Mouse (Mus musculus) forebrain, embryonic 15.5 days (tissue): ENCODE data around the gene Fkbp14. TPM values are rescaled to one million over a fixed set of nuclear protein-coding genes. Genes with fewer than 3 reads are reported as not detected.
A peak's percentile ranks its signal among the peaks of the same experiment; 100 is the strongest.

ENCODE experiments used
- ATAC-seq: fragments of 200-750 bp; cut with Nextera tagmentation; replicated peaks from 2 replicates; pipeline ENCODE4 v1.8.0; 2017; ENCODE audit warnings: mild to moderate bottlenecking, moderate TSS enrichment, moderate library complexity
- H3K27ac ChIP-seq: fragments of 300-500 bp; sonication (generic); replicated peaks from 2 replicates; pipeline ENCODE4 v1.5.1; 2015; ENCODE audit warnings: mild to moderate bottlenecking, inconsistent platforms
- H3K27me3 ChIP-seq: fragments of 300-500 bp; sonication (generic); 2 replicates; pipeline ENCODE4 v1.6.1; 2015; ENCODE audit warnings: inconsistent platforms
- H3K36me3 ChIP-seq: fragments of 300-500 bp; sonication (generic); 2 replicates; pipeline ENCODE4 v1.6.1; 2015; ENCODE audit warnings: mild to moderate bottlenecking, inconsistent platforms
- H3K4me1 ChIP-seq: fragments of 300-500 bp; sonication (generic); 2 replicates; pipeline ENCODE4 v1.6.1; 2015; ENCODE audit warnings: inconsistent platforms
- H3K4me2 ChIP-seq: fragments of 300-500 bp; sonication (generic); replicated peaks from 2 replicates; pipeline ENCODE4 v1.6.1; 2015; ENCODE audit warnings: mild to moderate bottlenecking, inconsistent platforms
- H3K4me3 ChIP-seq: fragments of 300-500 bp; sonication (generic); 2 replicates; pipeline ENCODE4 v1.5.1; 2015; ENCODE audit warnings: mild to moderate bottlenecking, inconsistent platforms
- H3K9ac ChIP-seq: fragments of 300-500 bp; sonication (generic); replicated peaks from 2 replicates; pipeline ENCODE4 v1.6.1; 2015; ENCODE audit warnings: mild to moderate bottlenecking, inconsistent platforms
- H3K9me3 ChIP-seq: fragments of 300-500 bp; sonication (generic); 2 replicates; pipeline ENCODE4 v1.6.1; 2016; ENCODE audit warnings: inconsistent platforms
- WGBS: fragments of 180-500 bp; shearing (Covaris S2); methylation state at CpG from one replicate; pipeline ENCODE4 v1.1.7; 2015; ENCODE audit warnings: mixed read lengths; 5-methylcytosine and 5-hydroxymethylcytosine counted together
- polyA plus RNA-seq: library from polyadenylated mRNA; unstranded; fragments of >200 nt; fragmentation: Nextera tagmentation; extraction: Ambion mirVana; gene quantifications from 2 replicates; pipeline ENCODE4 v1.2.1, GENCODE M21; 2015

The Fkbp14 gene
- 6.6 and 7.4 TPM in 2 replicates for polyA plus RNA-seq

GRCm38 (mm10) chr6:54597208-54597607, at the start of gene Fkbp14:
Fkbp14 (minus strand) TSS chr6:54597308.
- Histone ChIP-seq H3K36me3 (no peaks in the 10 kb centered on the region), H3K4me3 (peak within 1 kb of the TSS; percentile 93), H3K4me2 (peak within 1 kb of the TSS; percentile 68), H3K27ac (no peak within 1 kb of the TSS), H3K9me3 (no peaks in the 10 kb centered on the region), H3K9ac (no peak within 1 kb of the TSS), H3K27me3 (no peaks in the 10 kb centered on the region), H3K4me1 (peaks cover 38% of the 10 kb centered on the region)
- ATAC-seq: no peak
- WGBS: 58% methylated on average over 4 of the region's 4 CpGs

DNA sequence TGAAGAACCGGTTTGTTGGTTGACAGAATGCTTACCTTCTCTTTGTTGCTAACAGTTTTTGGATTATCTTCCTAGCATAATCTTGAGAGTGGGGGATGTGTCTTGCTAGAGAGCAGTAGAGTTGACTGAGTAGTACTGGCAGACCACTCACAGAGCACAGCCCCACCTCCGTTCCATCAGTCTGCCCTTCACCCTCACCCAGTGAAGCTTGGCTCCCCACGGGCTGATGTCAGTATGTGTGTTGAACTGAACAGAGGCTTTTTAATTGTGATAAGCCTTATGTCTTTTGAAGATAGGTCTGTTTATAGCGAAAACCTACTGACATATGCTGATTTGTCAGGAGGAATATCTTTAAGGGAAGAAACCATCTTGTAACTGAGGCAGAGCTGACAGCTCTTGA, 46.1 kb upstream of the Fkbp14 start:
- H3K9ac ChIP-seq: no peak overlapping the region
- H3K4me1 ChIP-seq: no peaks in the 10 kb centered on the region
- no peaks in the 10 kb centered on the region for H3K9me3 ChIP-seq
- no peak overlapping the region for H3K27ac ChIP-seq
- no peak overlapping the region for H3K4me3 ChIP-seq
- H3K36me3 ChIP-seq: peaks cover 11% of the 10 kb centered on the region
- 78% methylated on average over 4 of the region's 4 CpGs for WGBS
- no peaks in the 10 kb centered on the region for H3K27me3 ChIP-seq
- H3K4me2 ChIP-seq: no peak overlapping the region
- ATAC-seq: no peak

DNA sequence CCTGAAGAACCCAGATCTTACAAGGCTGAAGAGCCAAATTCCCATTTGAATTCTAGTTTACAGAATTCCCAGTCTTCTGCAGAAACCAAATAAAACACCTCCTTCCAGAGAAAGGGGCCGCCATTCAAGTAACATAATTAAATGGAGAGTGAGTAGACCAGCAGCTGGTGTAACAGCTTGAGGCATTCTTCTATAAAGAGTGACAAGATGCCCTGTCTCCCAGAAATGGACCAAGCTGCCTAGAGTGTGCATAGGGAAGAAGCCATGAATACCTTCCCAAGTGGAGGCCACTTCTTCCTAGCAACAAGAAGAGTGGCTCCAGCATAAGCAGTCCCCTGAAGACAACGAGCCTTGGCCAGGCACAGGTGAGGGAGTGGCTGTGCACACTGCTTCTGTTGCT, 44.8 kb upstream of the Fkbp14 start:
- ATAC-seq: 0 out of 2 replicates have a peak, but pooled peaks have one; percentile 57
- 57% methylated on average over 2 of the region's 2 CpGs for WGBS
- Histone ChIP-seq H3K36me3 (peaks cover 16% of the 10 kb centered on the region), H3K27ac (no peak overlapping the region), H3K9me3 (no peaks in the 10 kb centered on the region), H3K4me2 (no peak overlapping the region), H3K4me1 (no peaks in the 10 kb centered on the region), H3K9ac (no peak overlapping the region), H3K4me3 (no peak overlapping the region), H3K27me3 (no peaks in the 10 kb centered on the region)

DNA sequence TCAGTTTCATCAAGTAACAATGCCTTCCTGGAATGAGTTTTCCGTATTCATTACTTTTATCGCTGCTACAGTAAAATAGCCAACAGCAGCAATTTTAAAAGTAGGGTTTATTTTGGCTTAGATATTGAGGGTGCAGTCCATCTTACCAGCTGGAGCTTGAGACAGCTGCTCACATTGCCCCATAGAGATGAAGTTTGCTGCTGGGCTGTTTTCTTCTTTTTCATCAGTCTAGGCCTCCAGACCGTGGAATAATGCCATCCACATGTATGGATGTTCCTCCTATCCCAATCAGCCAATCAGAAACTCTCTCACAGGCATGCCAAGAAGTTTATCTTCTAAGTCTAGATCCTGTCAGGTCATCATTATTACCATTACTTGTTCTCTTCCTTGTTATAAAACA, 42.8 kb upstream of the Fkbp14 start:
- Histone ChIP-seq H3K9ac (no peak overlapping the region), H3K9me3 (no peaks in the 10 kb centered on the region), H3K4me1 (no peaks in the 10 kb centered on the region), H3K4me2 (no peak overlapping the region), H3K27ac (no peak overlapping the region), H3K27me3 (no peaks in the 10 kb centered on the region), H3K36me3 (peaks cover 19% of the 10 kb centered on the region), H3K4me3 (no peak overlapping the region)
- ATAC-seq: no peak
- WGBS: 91% methylated on average over 3 of the region's 3 CpGs

GRCm38 (mm10) chr6:54631462-54631861, 34.4 kb upstream of the Fkbp14 start:
- WGBS: 50% methylated on average over 3 of the region's 3 CpGs
- no peaks in the 10 kb centered on the region for H3K9me3 ChIP-seq

DNA sequence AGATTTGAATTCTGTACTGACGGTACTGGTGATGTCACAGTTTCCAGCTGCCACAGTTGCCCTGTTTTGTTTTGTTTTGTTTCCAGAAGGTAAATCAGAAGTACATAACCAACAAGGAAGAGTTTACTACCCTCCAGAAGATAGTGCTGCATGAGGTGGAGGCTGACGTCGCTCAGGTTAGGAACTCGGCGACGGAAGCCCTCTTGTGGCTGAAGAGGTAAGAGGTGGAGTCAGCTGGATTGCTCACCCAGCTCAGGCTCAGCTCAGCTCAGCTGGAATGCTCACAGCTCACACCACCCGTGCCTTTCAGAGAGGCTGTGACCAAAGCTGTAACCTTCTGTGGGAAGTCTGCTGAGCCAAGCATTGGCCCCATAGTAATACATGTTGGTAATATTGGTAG, 32.6 kb upstream of the Fkbp14 start:
- Histone ChIP-seq H3K36me3 (peaks cover 23% of the 10 kb centered on the region), H3K27me3 (no peaks in the 10 kb centered on the region), H3K4me2 (no peak overlapping the region), H3K4me1 (no peaks in the 10 kb centered on the region), H3K27ac (no peak overlapping the region), H3K9me3 (no peaks in the 10 kb centered on the region), H3K9ac (no peak overlapping the region), H3K4me3 (no peak overlapping the region)
- ATAC-seq: no peak
- 39% methylated on average over 7 of the region's 7 CpGs for WGBS

More at GRCm38 (mm10) chr6:54631462-54631861, 34.4 kb upstream of the Fkbp14 start:
- Histone ChIP-seq H3K9ac (no peak overlapping the region), H3K27ac (no peak overlapping the region), H3K4me3 (no peak overlapping the region), H3K36me3 (peaks cover 15% of the 10 kb centered on the region), H3K4me2 (no peak overlapping the region), H3K27me3 (no peaks in the 10 kb centered on the region), H3K4me1 (no peaks in the 10 kb centered on the region)
- ATAC-seq: no peak

DNA sequence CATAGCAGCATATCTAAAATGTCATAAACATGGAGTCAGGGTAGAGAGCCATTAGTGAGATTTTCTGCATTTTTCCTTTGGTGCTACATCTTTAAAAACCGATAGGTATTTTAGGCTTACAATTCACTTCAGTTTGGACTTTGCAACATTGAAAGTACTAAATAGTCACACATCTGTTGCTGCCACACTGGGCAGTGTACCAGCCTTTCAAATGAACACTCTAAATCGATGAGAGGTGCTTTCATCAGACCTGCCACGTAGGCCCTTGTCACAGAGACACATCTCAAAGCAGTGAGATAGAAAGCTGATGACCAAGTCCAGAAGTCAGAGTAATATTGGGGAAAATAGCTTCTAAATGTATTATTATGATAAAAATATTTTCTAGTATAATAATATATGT, 31.3 kb upstream of the Fkbp14 start:
- Histone ChIP-seq H3K9me3 (no peaks in the 10 kb centered on the region), H3K27me3 (no peaks in the 10 kb centered on the region), H3K4me3 (no peak overlapping the region), H3K4me2 (no peak overlapping the region), H3K4me1 (no peaks in the 10 kb centered on the region), H3K27ac (no peak overlapping the region), H3K36me3 (peaks cover 28% of the 10 kb centered on the region), H3K9ac (no peak overlapping the region)
- WGBS: 88% methylated on average over 3 of the region's 3 CpGs
- ATAC-seq: no peak

GRCm38 (mm10) chr6:54620357-54620756, 23.2 kb upstream of the Fkbp14 start:
- Histone ChIP-seq H3K9ac (no peak overlapping the region), H3K27ac (no peak overlapping the region), H3K4me3 (no peak overlapping the region), H3K4me2 (no peak overlapping the region), H3K36me3 (peaks cover 33% of the 10 kb centered on the region; the same call in 1 of the 2 replicates), H3K27me3 (no peaks in the 10 kb centered on the region), H3K9me3 (no peaks in the 10 kb centered on the region), H3K4me1 (no peaks in the 10 kb centered on the region)
- WGBS: 91% methylated on average over 4 of the region's 4 CpGs
- no peak for ATAC-seq

GRCm38 (mm10) chr6:54619530-54619929, 22.4 kb upstream of the Fkbp14 start:
- H3K27me3 ChIP-seq: no peaks in the 10 kb centered on the region
- no peak overlapping the region for H3K27ac ChIP-seq
- H3K9ac ChIP-seq: no peak overlapping the region
- ATAC-seq: no peak
- WGBS: 94% methylated on average over 7 of the region's 7 CpGs
- no peak overlapping the region for H3K4me2 ChIP-seq
- no peaks in the 10 kb centered on the region for H3K9me3 ChIP-seq
- peaks cover 28% of the 10 kb centered on the region; the same call in 1 of the 2 replicates for H3K36me3 ChIP-seq
- no peaks in the 10 kb centered on the region for H3K4me1 ChIP-seq
- no peak overlapping the region for H3K4me3 ChIP-seq

DNA sequence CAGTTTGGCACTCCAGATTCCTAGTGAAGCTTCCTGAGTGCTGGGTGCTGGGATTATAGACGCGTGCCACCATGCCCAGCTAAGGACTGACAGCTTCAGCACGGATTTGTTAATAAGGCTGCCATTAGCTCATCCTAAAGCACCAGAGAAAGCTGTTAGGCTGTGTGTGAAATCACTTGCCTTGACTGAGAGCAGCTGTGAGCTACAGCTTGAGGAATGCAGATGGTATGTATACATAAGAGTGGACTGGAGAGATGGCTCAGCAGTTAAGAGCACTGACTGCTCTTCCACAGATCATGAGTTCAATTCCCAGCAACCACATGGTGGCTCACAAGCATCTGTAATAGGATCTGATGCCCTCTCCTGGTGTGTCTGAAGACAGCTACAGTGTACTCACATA, 20.3 kb upstream of the Fkbp14 start:
- 72% methylated on average over 3 of the region's 3 CpGs for WGBS
- H3K27ac ChIP-seq: no peak overlapping the region
- ATAC-seq: no peak

DNA sequence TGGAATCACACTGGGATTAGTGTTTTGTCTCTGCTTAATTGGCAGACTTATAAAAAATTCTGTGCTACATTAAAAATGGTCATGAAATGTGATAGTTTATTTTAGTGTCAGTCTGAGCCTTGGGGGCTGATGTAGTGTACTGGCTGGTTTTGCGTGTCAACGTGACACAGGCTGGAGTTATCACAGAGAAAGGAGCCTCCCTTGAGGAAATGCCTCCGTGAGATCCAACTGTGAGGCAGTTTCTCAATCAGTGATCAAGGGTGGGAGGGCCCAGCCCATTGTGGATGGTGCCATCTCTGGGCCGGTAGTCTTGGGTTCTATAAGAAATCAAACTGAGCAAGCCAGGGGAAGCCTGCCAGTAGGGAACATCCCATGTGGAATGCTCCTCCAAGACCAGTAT, 9.1 kb upstream of the Fkbp14 start:
- Histone ChIP-seq H3K27ac (no peak overlapping the region), H3K4me3 (no peak overlapping the region), H3K9me3 (no peaks in the 10 kb centered on the region), H3K4me2 (no peak overlapping the region), H3K27me3 (no peaks in the 10 kb centered on the region), H3K36me3 (no peaks in the 10 kb centered on the region), H3K4me1 (no peaks in the 10 kb centered on the region), H3K9ac (no peak overlapping the region)
- no peak for ATAC-seq
- WGBS: 75% methylated on average over 4 of the region's 4 CpGs

More for the DNA sequence above, 20.3 kb upstream of the Fkbp14 start:
- H3K9ac ChIP-seq: no peak overlapping the region
- no peak overlapping the region for H3K4me3 ChIP-seq
- peaks cover 18% of the 10 kb centered on the region; the same call in 1 of the 2 replicates for H3K36me3 ChIP-seq
- no peak overlapping the region for H3K4me2 ChIP-seq
- H3K9me3 ChIP-seq: no peaks in the 10 kb centered on the region
- no peaks in the 10 kb centered on the region for H3K27me3 ChIP-seq
- H3K4me1 ChIP-seq: no peaks in the 10 kb centered on the region

- ATAC-seq: no peak
- Histone ChIP-seq H3K4me1 (no peaks in the 10 kb centered on the region), H3K9ac (no peak overlapping the region), H3K4me3 (no peak overlapping the region), H3K27ac (no peak overlapping the region), H3K9me3 (no peaks in the 10 kb centered on the region), H3K4me2 (no peak overlapping the region), H3K27me3 (no peaks in the 10 kb centered on the region), H3K36me3 (no peaks in the 10 kb centered on the region)
- WGBS: 97% methylated on average over 1 of the region's 1 CpGs
Measured at GRCm38 (mm10) chr6:54604001-54604715, 7.0 kb upstream of the Fkbp14 start.

GRCm38 (mm10) chr6:54602891-54603290, 5.8 kb upstream of the Fkbp14 start:
- H3K9me3 ChIP-seq: no peaks in the 10 kb centered on the region
- no peaks in the 10 kb centered on the region for H3K4me1 ChIP-seq
- H3K4me3 ChIP-seq: no peak overlapping the region
- ATAC-seq: no peak
- 89% methylated on average over 2 of the region's 2 CpGs for WGBS
- no peaks in the 10 kb centered on the region for H3K36me3 ChIP-seq
- no peak overlapping the region for H3K27ac ChIP-seq
- H3K4me2 ChIP-seq: no peak overlapping the region
- H3K9ac ChIP-seq: no peak overlapping the region
- H3K27me3 ChIP-seq: no peaks in the 10 kb centered on the region
